Mouse (Mus musculus) gastrocnemius, postnatal 36 days (tissue): ENCODE results near the gene Map3k14. TPM values are rescaled to one million over a fixed set of nuclear protein-coding genes. Genes with fewer than 3 reads are reported as not detected.
"Not testable (repeated sequence)": the region's sequence is repeated elsewhere in the genome, so short reads cannot be mapped to it uniquely, and the experiment has no call there.

ENCODE experiments used
- DNase-seq, 2 experiments: peaks; one replicate each; pipeline ENCODE4 v3.0.0; 2022
- intact Hi-C: fragments of 180-260 bp; cut with DNase I; formaldehyde crosslinking; loops from one replicate; pipeline ENCODE4 v1.15.1; 2025
- long read RNA-seq, 2 experiments: library from polyadenylated mRNA; stranded (forward); transcript quantifications; one replicate each; pipeline ENCODE4 v2.0.0; 2021
- total RNA-seq, 2 experiments: library from RNA; stranded (reverse); gene quantifications; 2 replicates each; pipeline ENCODE4 v1.2.3; 2021

Map3k14 gene
- total RNA-seq, result 1 to 10 TPM; 1.9 to 2.6 TPM
- long read RNA-seq, experiment 1, partial matches to known transcripts, result 1 of 2 reads
- long read RNA-seq, experiment 1, other reads (novel, unspliced or antisense), result 1 of 2 reads
- long read RNA-seq, experiment 2, partial matches to known transcripts, result 0 of 2 reads
- long read RNA-seq, experiment 2, other reads (novel, unspliced or antisense), result 2 of 2 reads

DNA sequence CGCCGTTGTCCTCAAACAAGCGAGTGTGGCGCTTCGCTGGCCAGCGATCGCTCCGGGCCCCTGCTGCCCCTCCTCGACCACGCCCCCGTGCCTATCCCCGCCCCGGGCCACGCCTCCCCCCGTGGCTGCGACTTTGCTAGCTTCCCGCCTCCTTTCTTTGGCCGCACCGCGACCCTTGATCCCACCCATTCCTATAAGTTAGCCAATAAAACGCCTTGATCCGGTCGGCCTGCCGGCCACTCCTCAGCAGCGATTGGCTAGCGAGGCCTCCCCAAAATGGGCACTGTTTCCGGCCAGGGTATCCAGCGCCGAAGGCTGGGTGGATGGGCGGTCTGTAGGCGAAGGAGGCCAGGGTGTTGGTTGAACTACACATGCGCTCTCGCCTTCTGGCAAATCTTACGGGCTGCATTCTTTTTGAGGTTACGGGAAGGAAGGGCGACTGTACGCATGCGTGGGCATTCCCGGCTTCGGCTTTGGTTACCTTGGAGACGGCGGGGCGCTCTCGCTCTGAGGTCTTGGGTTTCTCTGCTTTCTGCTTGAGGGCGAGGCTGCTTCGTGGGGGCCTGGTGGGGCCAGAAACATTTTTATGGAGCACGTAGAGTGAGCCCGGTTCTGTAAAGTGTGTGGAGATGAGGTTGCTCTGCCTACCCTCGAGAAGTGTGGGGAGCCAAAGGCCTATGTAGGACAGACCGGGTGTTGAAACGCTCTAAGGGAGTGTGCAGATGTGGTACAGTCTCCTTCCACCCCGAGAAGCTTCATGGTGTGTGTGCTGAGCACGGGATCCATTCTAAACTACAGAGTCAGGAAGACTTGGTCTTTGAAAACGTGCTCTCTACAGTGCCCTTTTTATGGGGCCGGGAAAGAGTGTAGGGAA, at the start of gene Map3k14:
Gene Map3k14 (minus strand): TSS at position 127 of the 874 bp plus-strand sequence.
- intact Hi-C loops, result loop anchor here (2.0 kb wide), 1 partner anchor 35 kb away; no protein-coding TSS in a partner anchor
- DNase-seq, result peak; percentile 99 to 100

DNA sequence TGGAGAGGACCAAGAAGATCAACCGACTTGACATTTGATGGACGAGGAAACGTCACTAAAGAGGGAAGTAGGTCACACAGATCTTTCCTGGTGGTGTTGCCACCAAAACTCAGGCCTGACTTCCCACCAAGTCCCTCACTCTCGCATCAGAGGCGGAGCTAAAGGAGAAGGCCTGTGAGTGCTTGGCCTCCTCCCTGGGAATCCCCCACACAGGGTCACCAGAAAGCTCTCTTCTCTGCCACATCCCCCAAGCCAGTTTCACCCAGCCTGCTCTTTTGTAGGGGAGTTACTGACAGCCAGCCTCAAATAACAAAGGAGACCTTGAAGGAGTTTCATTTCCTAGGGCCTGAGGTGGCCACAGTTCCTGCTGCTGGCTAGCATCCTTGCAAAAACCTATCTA, 48.1 kb upstream of the Map3k14 start:
- intact Hi-C loops, result loop anchor here (5.0 kb wide), 1 partner anchor 33 kb away; no protein-coding TSS in a partner anchor
- no peak for DNase-seq

DNA sequence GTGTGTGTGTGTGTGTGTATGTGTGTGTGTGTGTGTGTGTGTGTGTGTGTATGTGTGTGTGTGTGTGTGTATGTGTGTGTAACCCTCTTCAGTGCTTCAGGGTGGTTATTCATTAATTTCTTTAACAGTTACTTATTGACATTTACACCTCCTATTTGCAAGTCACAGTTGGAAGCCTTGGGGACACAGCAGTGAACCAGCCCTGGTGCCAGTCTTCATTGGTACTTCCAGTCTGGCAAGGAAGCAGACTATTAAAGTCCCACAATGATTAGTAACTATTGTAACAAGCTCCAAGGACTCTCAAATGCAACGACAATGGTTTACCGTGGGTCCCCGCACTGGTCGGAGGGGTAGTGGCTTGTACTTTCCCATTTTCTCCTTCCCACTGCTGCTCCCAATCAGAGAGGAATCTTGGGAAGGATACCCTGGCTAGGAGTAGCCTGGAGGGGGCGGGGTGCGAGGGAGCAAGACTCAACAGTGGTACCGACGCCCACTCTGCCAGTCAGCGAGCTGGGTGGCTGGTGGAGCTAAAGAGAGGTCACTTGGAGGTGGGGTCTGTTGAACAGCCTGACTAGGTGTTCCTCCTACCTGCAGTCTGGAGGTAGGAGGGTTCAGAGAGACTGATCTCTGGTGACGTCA, 47.6 kb upstream of the Map3k14 start:
- no peak for DNase-seq

DNA sequence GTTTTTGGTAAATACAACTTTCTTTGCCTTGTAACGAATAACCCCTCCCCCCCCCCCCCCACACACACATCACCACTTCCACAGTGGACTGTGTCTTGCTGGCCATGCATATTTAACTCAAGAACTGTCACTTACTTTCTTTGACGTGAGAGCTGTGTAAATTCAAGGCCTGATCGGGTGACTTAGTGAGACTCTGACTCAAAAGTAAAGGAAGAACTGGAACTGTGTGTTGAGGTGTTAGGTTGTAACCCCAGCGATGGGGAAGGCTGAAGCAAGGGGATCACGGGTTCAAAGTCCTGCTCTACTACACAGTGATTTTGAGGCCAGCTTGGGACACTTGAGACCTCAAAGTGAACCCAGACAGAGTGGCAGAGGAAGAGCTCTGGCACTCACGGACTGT, 46.3 kb upstream of the Map3k14 start:
- DNase-seq, result no peak
- intact Hi-C loops, result no loop called here

More for the DNA sequence above, 47.6 kb upstream of the Map3k14 start:
- intact Hi-C loops, result loop anchor here (5.0 kb wide), 1 partner anchor 33 kb away; no protein-coding TSS in a partner anchor

DNA sequence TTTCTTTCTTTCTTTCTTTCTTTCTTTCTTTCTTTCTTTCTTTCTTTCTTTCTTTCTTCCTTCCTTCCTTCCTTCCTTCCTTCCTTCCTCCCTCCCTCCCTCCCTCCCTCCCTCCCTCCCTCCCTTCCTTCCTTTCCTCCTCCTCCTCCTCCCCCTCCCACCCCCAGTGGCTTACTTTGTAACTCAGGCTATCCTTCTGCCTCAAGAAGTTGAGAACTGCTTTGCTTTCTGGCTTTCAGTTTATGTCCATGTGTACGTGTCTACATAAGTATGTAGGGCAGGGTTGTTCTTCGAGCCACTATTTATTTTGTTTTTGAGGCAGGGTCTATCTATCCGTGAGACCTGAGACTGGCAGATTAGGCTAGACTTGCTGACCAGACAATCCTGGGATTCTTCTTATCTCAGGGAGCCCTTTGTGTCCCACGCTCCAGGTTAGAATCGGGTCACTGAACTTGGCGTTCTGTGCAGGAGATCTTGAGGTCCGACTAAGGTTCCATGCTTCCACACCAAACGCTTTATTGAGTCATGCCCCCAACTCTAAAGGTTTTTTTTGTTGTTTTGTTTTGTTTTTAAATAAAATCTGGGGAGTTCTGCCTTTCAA, 45.5 kb upstream of the Map3k14 start:
- no peak for DNase-seq
- intact Hi-C loops, result no loop called here

GRCm38 (mm10) chr11:103311960-103312611, 44.8 kb upstream of the Map3k14 start:
- intact Hi-C loops, result no loop called here

DNA sequence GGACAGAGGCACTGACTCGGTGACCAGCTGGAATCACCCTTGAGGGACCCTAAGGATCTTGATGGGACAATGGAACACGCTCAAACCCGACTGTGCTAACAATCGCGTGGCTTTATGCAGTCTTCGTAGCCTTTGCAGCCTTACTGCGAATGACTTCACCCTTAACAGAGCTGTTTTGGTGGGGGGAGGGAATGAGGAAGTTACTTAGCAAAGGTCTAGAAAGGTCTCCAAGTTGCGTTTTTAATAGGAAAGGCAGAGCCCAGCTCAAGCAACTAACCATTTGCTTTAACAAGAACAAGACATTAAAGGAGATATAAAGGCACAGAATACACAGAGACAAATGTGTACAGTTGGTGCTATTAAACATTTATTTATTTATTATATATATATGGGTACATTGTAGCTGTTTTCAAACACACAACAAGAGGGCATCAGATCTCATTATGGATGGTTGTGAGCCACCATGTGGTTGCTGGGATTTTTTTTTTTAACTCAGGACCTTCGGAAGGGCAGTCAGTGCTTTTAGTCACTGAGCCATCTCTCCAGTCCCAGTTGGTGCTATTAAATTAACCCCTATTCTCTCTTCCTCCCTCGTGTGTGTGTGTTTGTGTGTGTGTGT, 42.8 kb upstream of the Map3k14 start:
- intact Hi-C loops, result no loop called here
- no peak for DNase-seq

More at GRCm38 (mm10) chr11:103311960-103312611, 44.8 kb upstream of the Map3k14 start:
- peak; percentile 40 to 51 for DNase-seq

GRCm38 (mm10) chr11:103307910-103308309, 40.6 kb upstream of the Map3k14 start:
- DNase-seq, result peak; percentile 66 to 75
- intact Hi-C loops, result no loop called here

DNA sequence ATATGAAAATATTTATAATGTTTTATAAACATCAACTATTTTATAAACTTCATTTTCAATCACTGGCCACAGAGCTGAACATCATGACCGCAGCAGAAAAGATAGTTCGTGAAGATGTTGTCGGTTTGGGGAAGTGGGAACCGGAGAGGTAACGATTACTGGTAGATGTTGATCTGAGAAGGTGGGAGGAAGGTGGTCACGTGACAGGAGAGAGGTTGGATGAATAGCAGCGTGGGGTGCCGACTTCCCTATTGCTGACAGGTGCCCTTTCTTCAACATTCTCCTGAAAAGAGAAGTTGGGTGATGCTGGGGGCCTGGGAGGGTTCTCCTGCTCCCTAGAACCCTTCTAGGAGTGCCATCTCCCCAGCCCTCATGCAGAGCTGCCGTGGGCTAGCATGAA, 37.3 kb upstream of the Map3k14 start:
- no peak for DNase-seq
- intact Hi-C loops, result no loop called here

DNA sequence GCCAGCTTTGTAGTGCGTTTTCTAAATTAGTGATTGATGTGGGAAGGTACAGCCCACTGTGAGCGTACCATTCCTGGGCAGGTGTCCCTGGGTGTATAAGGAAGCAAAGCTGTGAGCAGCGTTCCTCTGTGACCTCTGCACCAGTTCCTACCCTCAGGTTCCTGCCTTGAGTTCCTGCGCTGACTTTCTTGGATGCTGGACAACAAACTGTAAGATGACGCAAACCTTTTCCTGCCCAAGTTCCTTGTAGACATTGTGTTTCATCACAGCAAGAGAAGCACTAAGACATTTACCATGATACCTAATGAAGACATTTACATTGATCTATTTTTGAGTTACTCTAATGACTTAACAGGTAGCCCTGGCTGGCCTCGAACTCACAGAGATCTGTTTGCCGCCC, 27.5 kb upstream of the Map3k14 start:
- intact Hi-C loops, result no loop called here
- DNase-seq, result no peak

- no peak for DNase-seq
- intact Hi-C loops, result no loop called here
Observed at GRCm38 (mm10) chr11:103294066-103294465, 26.8 kb upstream of the Map3k14 start.

GRCm38 (mm10) chr11:103292890-103293287, 25.6 kb upstream of the Map3k14 start:
- intact Hi-C loops, result no loop called here
- no peak for DNase-seq

DNA sequence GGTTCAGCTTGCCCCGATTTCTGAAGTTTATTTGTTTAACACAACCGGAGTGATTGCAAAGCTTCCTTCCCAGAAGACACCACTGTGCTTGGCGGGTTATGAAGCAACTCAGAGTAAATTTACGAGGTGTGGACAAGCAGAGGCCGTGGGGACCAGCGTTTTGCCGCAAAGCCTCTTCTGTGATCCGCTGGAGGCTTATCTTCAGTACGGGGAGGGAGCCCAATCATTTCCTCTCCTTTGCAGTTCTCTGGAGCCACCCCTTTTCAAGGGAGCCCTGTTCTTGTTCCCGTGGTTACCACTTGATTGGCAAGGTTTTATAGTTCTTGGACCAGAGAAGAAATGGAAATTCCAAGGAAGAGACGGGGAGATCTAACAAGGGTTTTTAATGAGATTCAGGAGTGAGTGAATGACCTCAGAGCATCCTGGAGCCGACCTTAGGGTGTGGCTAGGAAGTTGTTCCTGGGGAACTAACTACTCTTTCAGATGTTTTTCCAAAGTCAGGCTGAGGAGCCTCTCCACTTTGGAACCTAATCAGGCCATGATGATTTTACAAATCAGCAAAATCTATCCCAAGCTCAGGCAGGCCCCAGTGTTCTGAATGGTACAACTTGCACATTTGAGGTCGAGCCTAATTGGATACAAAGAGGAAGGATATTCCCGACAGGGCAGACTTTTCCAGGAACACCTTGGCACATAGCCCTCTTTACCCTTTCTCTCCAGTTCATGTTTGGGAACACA, 25.0 kb upstream of the Map3k14 start:
- intact Hi-C loops, result no loop called here
- peak; percentile 74 to 75 for DNase-seq

DNA sequence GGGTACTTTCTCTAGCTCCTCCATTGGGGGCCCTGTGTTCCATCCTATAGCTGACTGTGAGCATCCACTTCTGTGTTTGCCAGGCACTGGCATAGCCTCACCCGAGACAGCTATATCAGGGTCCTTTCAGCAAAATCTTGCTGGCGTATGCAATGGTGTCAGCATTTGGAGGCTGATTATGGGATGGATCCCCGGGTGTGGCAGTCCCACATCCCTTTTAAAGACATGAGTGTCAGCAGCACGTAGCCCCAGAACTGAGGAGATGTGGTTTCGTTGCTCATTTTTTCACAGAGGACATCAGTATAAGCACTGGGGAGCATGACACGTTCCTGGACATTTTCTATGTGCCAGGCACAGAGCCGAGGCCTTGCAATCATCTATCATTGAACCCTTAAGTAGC, 23.6 kb upstream of the Map3k14 start:
- intact Hi-C loops, DNase-seq: not testable (repeated sequence)

GRCm38 (mm10) chr11:103288291-103288963, 21.2 kb upstream of the Map3k14 start:
- intact Hi-C loops, result no loop called here

GRCm38 (mm10) chr11:103286910-103287309, 19.6 kb upstream of the Map3k14 start:
- intact Hi-C loops, result no loop called here
- no peak for DNase-seq

More at GRCm38 (mm10) chr11:103288291-103288963, 21.2 kb upstream of the Map3k14 start:
- no peak for DNase-seq

- peak in 1 of 2 experiments; percentile 33 for DNase-seq
- intact Hi-C loops, result no loop called here
Observed at GRCm38 (mm10) chr11:103285951-103286350, 18.7 kb upstream of the Map3k14 start.

- intact Hi-C loops, result no loop called here
- no peak for DNase-seq
Observed at GRCm38 (mm10) chr11:103285276-103285675, 18.0 kb upstream of the Map3k14 start.
